Mouse (Mus musculus) forebrain, embryonic 12.5 days (tissue): ENCODE measurements around the gene Lhfpl4. TPM values are rescaled to one million over a fixed set of nuclear protein-coding genes. Genes with fewer than 3 reads are reported as not detected.

Experiments
- ATAC-seq: fragments of 200-750 bp; cut with Nextera tagmentation; 2 replicates; pipeline ENCODE4 v1.8.0; 2017; ENCODE audit warnings: moderate TSS enrichment; ENCODE audit not compliant: low FRiP score
- H3K27ac ChIP-seq: fragments of 300-500 bp; sonication (generic); 2 replicates; pipeline ENCODE4 v1.5.1; 2016; ENCODE audit warnings: mild to moderate bottlenecking
- H3K27me3 ChIP-seq: fragments of 300-500 bp; sonication (generic); 2 replicates; pipeline ENCODE4 v1.6.1; 2016; ENCODE audit warnings: mild to moderate bottlenecking
- H3K36me3 ChIP-seq: fragments of 300-500 bp; sonication (generic); replicated peaks from 2 replicates; pipeline ENCODE4 v1.6.1; 2016; ENCODE audit warnings: mild to moderate bottlenecking
- H3K4me1 ChIP-seq: fragments of 300-500 bp; sonication (generic); 2 replicates; pipeline ENCODE4 v1.6.1; 2016
- H3K4me2 ChIP-seq: fragments of 300-500 bp; sonication (generic); 2 replicates; pipeline ENCODE4 v1.6.1; 2016; ENCODE audit warnings: mild to moderate bottlenecking, moderate library complexity
- H3K4me3 ChIP-seq: fragments of 300-500 bp; sonication (generic); replicated peaks from 2 replicates; pipeline ENCODE4 v1.5.1; 2016; ENCODE audit warnings: mild to moderate bottlenecking
- H3K9ac ChIP-seq: fragments of 300-500 bp; sonication (generic); 2 replicates; pipeline ENCODE4 v1.6.1; 2016; ENCODE audit warnings: mild to moderate bottlenecking
- H3K9me3 ChIP-seq: fragments of 300-500 bp; sonication (generic); 2 replicates; pipeline ENCODE4 v1.6.1; 2016
- WGBS: fragments of 180-500 bp; shearing (Covaris S2); methylation state at CpG from one replicate; pipeline ENCODE4 v1.1.7; 2016; 5-methylcytosine and 5-hydroxymethylcytosine counted together
- polyA plus RNA-seq: library from polyadenylated mRNA; unstranded; fragments of >200 nt; fragmentation: Nextera tagmentation; extraction: Ambion mirVana; gene quantifications from 2 replicates; pipeline ENCODE4 v1.2.1, GENCODE M21; 2016

Lhfpl4 gene
- polyA plus RNA-seq, 1 experiment from 2014 or later = 30.6 TPM

DNA sequence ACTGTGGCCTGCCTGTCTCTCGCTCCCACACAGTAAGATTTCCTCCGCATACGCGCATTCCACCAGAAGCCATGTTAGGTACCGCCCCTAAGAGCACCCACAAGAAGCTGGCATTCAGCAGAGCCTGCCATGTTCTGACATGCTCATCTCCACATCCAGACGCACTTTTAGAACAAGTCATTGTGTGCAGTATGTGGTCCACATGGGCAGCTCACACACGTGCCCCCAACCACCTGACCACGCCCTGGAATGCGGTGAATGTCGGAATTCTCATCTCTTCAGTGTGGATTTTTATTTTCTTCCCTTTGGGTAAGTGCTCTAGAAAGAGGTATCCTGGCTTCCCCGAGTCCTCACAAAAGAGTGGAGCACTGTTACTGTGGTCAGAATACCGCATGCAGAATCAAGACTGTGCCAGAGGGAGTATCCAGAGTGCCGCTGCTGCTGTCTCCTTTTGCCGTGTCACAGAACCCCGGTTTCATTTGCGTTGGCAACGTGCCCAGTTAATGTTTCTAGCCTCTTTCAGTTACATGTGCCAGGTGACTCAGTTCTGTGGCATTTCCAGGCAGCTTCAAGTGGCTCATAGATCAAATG, 28.4 kb downstream of the Lhfpl4 start:
- Histone ChIP-seq H3K9ac (no peak overlapping the region), H3K4me3 (no peak overlapping the region), H3K4me1 (no peaks in the 10 kb centered on the region), H3K27ac (no peak overlapping the region), H3K27me3 (no peaks in the 10 kb centered on the region), H3K9me3 (no peaks in the 10 kb centered on the region), H3K36me3 (peaks cover 9% of the 10 kb centered on the region; the same call in 1 of the 2 replicates), H3K4me2 (no peak overlapping the region)
- ATAC-seq = peak; percentile 27; the same call in 1 of the 2 replicates
- 77% methylated on average over 17 of the region's 17 CpGs for WGBS

DNA sequence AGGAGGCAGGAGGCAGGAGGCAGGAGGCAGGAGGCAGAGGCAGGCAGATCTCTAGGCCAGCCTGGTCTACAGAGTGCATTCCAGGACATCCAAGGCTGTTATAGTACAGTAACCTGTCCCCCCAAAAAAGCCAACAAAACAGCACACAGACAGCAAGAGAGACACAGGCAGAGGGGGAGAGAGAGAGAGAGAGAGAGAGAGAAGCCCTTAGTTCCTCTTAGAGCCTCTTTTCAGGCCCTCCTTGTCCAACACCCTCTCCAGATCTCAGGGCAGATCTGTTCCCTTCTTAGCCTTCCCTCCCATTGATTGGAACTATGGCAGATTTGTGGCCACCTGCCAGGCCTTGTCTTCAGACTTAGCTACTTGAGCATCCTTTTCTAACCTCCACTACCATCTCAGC, 31.7 kb downstream of the Lhfpl4 start:
- Histone ChIP-seq H3K4me1 (no peaks in the 10 kb centered on the region), H3K9me3 (no peaks in the 10 kb centered on the region), H3K27me3 (no peaks in the 10 kb centered on the region), H3K9ac (no peak overlapping the region), H3K27ac (no peak overlapping the region), H3K36me3 (peaks cover 13% of the 10 kb centered on the region; the same call in 1 of the 2 replicates), H3K4me3 (no peak overlapping the region), H3K4me2 (no peak overlapping the region)
- no peak for ATAC-seq

DNA sequence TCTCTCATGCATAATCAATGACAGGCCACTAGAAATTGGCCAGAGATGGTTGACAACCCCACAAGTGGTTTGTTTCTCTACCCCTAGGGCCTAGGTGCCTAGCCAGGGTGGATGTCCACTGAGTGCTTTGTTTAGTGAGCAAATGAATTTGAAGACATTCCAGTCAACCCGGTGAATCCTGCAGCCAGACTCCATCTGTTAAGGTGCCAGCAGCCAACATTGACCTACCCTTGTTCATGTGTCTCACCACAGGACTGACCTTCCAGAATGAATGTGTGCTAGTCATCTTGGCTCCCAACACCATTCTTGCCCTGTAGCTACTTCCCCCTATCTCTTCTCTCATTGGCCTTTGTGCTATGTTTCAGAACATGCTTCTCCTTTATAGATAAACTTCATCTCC, 33.2 kb downstream of the Lhfpl4 start:
- ATAC-seq = no peak
- H3K36me3 ChIP-seq = peaks cover 19% of the 10 kb centered on the region; the same call in 1 of the 2 replicates
- WGBS = 83% methylated on average over 1 of the region's 1 CpGs
- H3K4me1 ChIP-seq = no peaks in the 10 kb centered on the region
- no peak overlapping the region for H3K27ac ChIP-seq
- no peak overlapping the region for H3K4me2 ChIP-seq
- H3K9me3 ChIP-seq = no peaks in the 10 kb centered on the region
- no peaks in the 10 kb centered on the region for H3K27me3 ChIP-seq
- H3K9ac ChIP-seq = no peak overlapping the region
- no peak overlapping the region for H3K4me3 ChIP-seq

DNA sequence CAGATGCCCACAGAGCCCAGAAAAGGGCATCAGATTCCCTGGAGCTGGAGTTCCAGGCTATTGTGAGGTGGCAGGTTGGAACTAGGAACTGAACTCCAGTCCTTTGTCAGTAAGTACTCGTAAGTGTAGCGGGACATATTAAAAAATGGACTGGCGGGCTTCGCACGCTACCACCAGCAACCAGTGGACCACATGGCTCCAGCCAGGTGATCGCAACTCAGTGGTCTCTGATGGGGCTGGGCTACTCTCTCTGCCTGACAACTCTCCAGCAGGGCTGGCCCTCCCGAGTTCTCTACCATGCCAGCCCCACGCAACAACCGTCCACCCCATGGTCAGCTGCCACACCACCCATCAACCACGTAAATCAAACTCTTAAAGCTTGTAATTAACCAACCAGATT, 35.1 kb downstream of the Lhfpl4 start:
- Histone ChIP-seq H3K4me1 (no peaks in the 10 kb centered on the region), H3K9me3 (no peaks in the 10 kb centered on the region), H3K4me2 (no peak overlapping the region), H3K36me3 (peaks cover 29% of the 10 kb centered on the region), H3K9ac (no peak overlapping the region), H3K4me3 (no peak overlapping the region), H3K27ac (no peak overlapping the region), H3K27me3 (no peaks in the 10 kb centered on the region)
- no peak for ATAC-seq
- 93% methylated on average over 10 of the region's 10 CpGs for WGBS

DNA sequence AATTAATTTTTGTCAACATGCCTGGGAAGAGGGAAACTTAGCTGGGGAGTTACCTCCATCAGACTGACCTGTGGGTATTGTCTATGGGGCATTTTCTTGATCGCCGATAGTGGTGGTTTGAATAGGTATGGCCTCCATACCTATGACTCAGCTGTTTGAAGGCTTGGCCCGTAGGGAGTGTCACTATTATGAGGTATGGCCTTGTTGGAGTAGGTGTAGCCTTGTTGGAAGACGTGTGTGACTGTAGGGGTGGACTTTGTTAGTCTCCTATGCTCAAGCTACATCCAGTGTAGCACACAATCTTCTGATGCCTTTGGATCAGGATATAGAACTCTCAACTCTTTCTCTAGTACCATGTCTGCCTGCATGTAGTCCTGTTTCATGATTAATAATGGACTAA, 39.1 kb downstream of the Lhfpl4 start:
- Histone ChIP-seq H3K27ac (no peak overlapping the region), H3K27me3 (no peaks in the 10 kb centered on the region), H3K4me3 (no peak overlapping the region), H3K36me3 (peaks cover 70% of the 10 kb centered on the region), H3K4me1 (no peaks in the 10 kb centered on the region), H3K4me2 (no peak overlapping the region), H3K9ac (no peak overlapping the region), H3K9me3 (no peaks in the 10 kb centered on the region)
- no peak for ATAC-seq
- WGBS = 97% methylated on average over 4 of the region's 4 CpGs

DNA sequence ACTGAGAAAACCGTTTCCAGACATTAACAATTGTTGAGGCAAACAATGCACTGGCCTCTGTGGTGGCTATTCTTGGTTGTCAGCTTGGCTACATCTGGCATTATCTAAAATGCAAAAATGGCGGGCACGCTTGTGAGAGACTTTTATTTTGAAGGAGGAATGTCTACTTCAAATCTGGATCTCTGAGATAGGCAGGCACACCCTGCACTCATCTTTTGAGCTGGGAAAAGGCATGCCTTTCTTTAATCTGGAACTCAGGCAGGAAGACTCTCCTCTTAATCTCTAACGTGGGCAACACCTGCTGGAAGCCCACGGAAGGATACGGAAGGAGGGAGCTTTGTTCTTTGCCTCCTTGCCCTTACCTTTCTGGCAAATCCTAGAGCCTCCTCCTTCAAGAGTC, 40.3 kb downstream of the Lhfpl4 start:
- Histone ChIP-seq H3K9me3 (no peaks in the 10 kb centered on the region), H3K27ac (0 out of 2 replicates have a peak overlapping the region, but pooled peaks have one; percentile 25), H3K27me3 (no peaks in the 10 kb centered on the region), H3K4me2 (no peak overlapping the region), H3K9ac (no peak overlapping the region), H3K36me3 (peaks cover 78% of the 10 kb centered on the region), H3K4me3 (no peak overlapping the region), H3K4me1 (no peaks in the 10 kb centered on the region)
- WGBS = 85% methylated on average over 6 of the region's 6 CpGs
- no peak for ATAC-seq

DNA sequence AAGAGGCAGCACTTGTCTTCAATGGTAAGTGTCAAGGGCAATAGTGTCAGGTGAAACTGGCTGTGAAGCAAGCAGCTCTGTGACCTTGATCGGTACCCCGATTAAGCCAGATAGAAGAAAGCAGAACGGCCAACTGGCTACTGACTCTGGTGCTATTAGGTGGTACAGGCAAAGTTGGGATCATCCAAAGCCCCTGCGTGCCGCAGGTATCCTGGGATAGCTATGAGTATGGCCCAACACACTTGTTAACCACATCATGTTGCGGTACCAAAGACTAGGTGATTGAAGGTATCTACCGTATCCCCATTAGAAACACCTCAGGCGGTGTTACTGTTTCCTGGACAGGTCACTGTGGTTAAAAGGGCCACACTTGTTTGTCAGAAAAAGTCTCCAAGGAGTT, 41.1 kb downstream of the Lhfpl4 start:
- Histone ChIP-seq H3K4me2 (no peak overlapping the region), H3K9ac (no peak overlapping the region), H3K4me3 (no peak overlapping the region), H3K27me3 (no peaks in the 10 kb centered on the region), H3K4me1 (no peaks in the 10 kb centered on the region), H3K36me3 (peaks cover 80% of the 10 kb centered on the region), H3K27ac (no peak overlapping the region), H3K9me3 (no peaks in the 10 kb centered on the region)
- ATAC-seq = no peak
- WGBS = 99% methylated on average over 8 of the region's 8 CpGs

DNA sequence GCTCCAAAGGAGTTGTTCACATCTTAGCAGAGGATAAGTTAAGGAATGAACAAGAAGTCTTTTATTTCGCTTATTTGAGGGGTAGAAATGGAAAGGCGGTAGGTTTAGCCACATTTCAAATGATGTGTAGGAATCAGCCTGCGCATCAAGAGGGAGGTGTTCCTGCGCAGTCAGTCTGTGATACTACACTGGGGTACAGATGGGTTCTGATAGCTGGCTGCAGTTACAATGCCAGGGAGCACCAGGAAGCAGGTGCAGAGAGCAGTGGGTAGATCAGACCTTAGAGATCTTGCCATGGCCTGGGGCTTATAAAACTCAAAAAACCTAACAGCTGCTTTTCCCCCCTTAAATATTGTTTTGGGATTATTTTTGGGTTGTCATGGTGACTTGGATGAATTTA, 49.9 kb downstream of the Lhfpl4 start:
- no peaks in the 10 kb centered on the region for H3K4me1 ChIP-seq
- H3K9me3 ChIP-seq = no peaks in the 10 kb centered on the region
- H3K4me3 ChIP-seq = no peak overlapping the region
- no peak for ATAC-seq
- peaks cover 73% of the 10 kb centered on the region for H3K36me3 ChIP-seq
- no peak overlapping the region for H3K9ac ChIP-seq
- 97% methylated on average over 4 of the region's 4 CpGs for WGBS
- H3K27me3 ChIP-seq = no peaks in the 10 kb centered on the region
- no peak overlapping the region for H3K27ac ChIP-seq
- H3K4me2 ChIP-seq = no peak overlapping the region

DNA sequence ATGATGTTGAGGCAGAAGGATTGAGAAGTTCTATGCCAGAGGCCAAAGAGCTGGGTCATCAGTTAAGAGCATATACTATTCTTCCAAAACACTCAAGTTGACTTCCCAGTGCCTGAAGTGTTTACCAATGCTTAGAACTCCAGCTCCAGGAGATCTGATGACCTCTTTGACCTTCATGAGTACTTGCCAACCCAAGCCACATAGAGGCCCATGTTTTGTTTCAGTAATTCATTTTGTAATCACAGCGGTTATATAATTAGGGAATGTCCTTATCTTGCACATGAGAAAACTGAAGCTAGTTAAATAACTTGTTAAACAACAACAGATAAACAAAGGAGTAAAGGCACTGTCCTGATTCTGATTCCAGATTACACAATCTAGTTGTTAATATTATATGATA, 50.4 kb downstream of the Lhfpl4 start:
- H3K9me3 ChIP-seq = no peaks in the 10 kb centered on the region
- no peaks in the 10 kb centered on the region for H3K27me3 ChIP-seq
- no peak overlapping the region for H3K4me2 ChIP-seq
- peaks cover 70% of the 10 kb centered on the region for H3K36me3 ChIP-seq
- no peaks in the 10 kb centered on the region for H3K4me1 ChIP-seq
- H3K27ac ChIP-seq = no peak overlapping the region
- no peak overlapping the region for H3K4me3 ChIP-seq
- ATAC-seq = no peak
- no peak overlapping the region for H3K9ac ChIP-seq
- WGBS = 96% methylated on average over 1 of the region's 1 CpGs

DNA sequence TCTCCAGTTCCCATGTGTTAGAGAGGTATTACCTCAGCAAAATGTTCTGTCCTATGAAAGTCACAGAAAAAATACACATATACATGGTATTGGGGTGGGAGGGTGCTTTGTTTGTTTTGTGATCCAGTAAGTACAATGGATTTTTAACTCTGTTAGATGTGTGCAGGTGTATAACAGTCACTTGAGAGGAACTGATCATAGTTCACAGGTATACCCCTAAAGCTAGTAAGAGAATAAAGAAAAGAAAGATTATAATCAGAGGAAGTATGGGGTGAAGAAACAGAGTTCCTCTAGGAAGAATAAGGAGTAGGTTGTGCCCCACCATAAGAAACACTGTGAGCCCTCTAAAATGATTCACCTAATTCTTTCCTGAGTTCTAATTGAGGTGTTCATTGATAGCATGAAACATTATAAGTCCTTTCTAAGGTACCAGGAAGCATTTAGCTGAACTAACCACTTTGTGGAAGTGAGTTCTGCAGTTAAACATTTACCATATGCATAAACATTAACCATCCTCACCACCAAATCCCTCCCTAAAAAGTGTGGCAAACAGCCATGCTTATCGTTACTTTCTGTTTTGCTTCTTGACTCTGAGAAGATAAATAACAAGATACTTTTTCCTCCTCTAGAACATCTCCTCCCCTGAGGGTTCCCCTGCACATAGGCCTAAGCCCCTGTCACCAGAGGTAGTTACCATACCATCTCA, 53.6 kb downstream of the Lhfpl4 start:
- no peak overlapping the region for H3K4me3 ChIP-seq
- no peak for ATAC-seq
- peaks cover 68% of the 10 kb centered on the region for H3K36me3 ChIP-seq
- 94% methylated on average over 1 of the region's 1 CpGs for WGBS
- H3K9ac ChIP-seq = no peak overlapping the region
- H3K4me2 ChIP-seq = no peak overlapping the region
- no peaks in the 10 kb centered on the region for H3K4me1 ChIP-seq
- H3K27me3 ChIP-seq = no peaks in the 10 kb centered on the region
- no peak overlapping the region for H3K27ac ChIP-seq
- no peaks in the 10 kb centered on the region for H3K9me3 ChIP-seq

DNA sequence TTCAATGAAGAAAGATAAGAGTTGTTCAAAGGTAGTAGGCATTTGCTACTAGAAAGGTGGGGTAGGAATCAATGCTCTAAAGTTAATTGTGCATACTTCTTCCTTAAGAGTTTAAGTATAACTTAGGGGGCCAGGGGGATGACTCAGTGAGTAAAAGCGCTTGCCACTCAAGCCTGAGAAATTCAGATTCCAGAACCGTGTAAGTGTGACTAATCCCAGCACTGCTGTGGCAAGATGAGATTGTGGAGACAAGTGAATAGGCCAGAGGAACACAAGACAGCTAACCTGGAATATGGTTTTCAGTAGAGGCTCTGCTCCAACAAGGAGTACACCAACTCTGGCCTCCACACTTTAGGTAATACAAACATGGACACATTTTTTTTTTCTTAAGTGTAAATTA, 61.8 kb downstream of the Lhfpl4 start:
- H3K4me1 ChIP-seq = no peaks in the 10 kb centered on the region
- no peak overlapping the region for H3K27ac ChIP-seq
- no peaks in the 10 kb centered on the region for H3K27me3 ChIP-seq
- 85% methylated on average over 2 of the region's 2 CpGs for WGBS
- no peak overlapping the region for H3K4me2 ChIP-seq
- H3K9ac ChIP-seq = no peak overlapping the region
- no peaks in the 10 kb centered on the region for H3K9me3 ChIP-seq
- ATAC-seq = no peak
- H3K4me3 ChIP-seq = no peak overlapping the region
- peaks cover 54% of the 10 kb centered on the region for H3K36me3 ChIP-seq

DNA sequence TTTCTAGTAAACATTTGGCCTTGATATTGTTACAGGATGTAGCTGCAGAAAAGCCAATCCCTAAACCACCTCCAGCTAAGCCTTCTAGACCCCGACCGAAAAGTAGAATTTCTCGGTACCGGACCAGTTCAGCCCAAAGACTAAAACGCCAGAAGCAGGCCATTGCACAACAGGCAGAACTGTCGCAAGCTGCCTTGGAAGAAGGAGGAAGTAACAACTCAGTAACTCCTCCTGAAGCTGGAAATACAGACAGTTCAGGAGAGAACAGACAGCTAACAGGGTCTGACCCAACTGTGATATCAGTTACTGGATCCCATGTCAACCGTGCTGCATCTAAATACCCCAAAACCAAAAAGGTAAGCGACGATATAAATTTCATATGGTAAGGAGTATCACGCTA, 74.4 kb downstream of the Lhfpl4 start:
- H3K27me3 ChIP-seq = no peaks in the 10 kb centered on the region
- H3K9ac ChIP-seq = no peak overlapping the region
- H3K9me3 ChIP-seq = no peaks in the 10 kb centered on the region
- peaks cover 71% of the 10 kb centered on the region for H3K36me3 ChIP-seq
- H3K4me3 ChIP-seq = no peak overlapping the region
- ATAC-seq = no peak
- H3K4me1 ChIP-seq = no peaks in the 10 kb centered on the region
- WGBS = 94% methylated on average over 10 of the region's 10 CpGs
- H3K27ac ChIP-seq = no peak overlapping the region
- H3K4me2 ChIP-seq = no peak overlapping the region
